Mouse (Mus musculus) liver, embryonic 15.5 days (tissue): ENCODE data around the gene Tcirg1. TPM values are rescaled to one million over a fixed set of nuclear protein-coding genes. Genes with fewer than 3 reads are reported as not detected.

ENCODE experiments used
- ATAC-seq: fragments of 200-750 bp; cut with Nextera tagmentation; 2 replicates; pipeline ENCODE4 v1.8.0; 2017; ENCODE audit warnings: moderate number of reproducible peaks, mild to moderate bottlenecking, moderate library complexity; ENCODE audit not compliant: insufficient read depth
- H3K27ac ChIP-seq: fragments of 300-500 bp; sonication (generic); replicated peaks from 2 replicates; pipeline ENCODE4 v1.5.1; 2015; ENCODE audit warnings: mild to moderate bottlenecking, inconsistent platforms
- H3K27me3 ChIP-seq: fragments of 300-500 bp; sonication (generic); 2 replicates; pipeline ENCODE4 v1.6.1; 2015; ENCODE audit warnings: mild to moderate bottlenecking, inconsistent platforms
- H3K36me3 ChIP-seq: fragments of 300-500 bp; sonication (generic); replicated peaks from 2 replicates; pipeline ENCODE4 v1.6.1; 2015; ENCODE audit warnings: moderate library complexity, mild to moderate bottlenecking, inconsistent platforms
- H3K4me1 ChIP-seq: fragments of 300-500 bp; sonication (generic); replicated peaks from 2 replicates; pipeline ENCODE4 v1.6.1; 2015; ENCODE audit warnings: inconsistent platforms
- H3K4me2 ChIP-seq: fragments of 300-500 bp; sonication (generic); 2 replicates; pipeline ENCODE4 v1.6.1; 2015; ENCODE audit warnings: moderate library complexity, mild to moderate bottlenecking, inconsistent platforms
- H3K4me3 ChIP-seq: fragments of 300-500 bp; sonication (generic); replicated peaks from 2 replicates; pipeline ENCODE4 v1.5.1; 2015; ENCODE audit warnings: mild to moderate bottlenecking, inconsistent platforms
- H3K9ac ChIP-seq: fragments of 300-500 bp; sonication (generic); 2 replicates; pipeline ENCODE4 v1.6.1; 2015; ENCODE audit warnings: moderate library complexity, mild to moderate bottlenecking, inconsistent platforms
- H3K9me3 ChIP-seq: fragments of 300-500 bp; sonication (generic); replicated peaks from 2 replicates; pipeline ENCODE4 v1.6.1; 2016; ENCODE audit warnings: inconsistent platforms
- WGBS: fragments of 180-500 bp; shearing (Covaris S2); methylation state at CpG from one replicate; pipeline ENCODE4 v1.1.7; 2015; ENCODE audit warnings: mixed read lengths; ENCODE audit not compliant: insufficient replicate concordance; 5-methylcytosine and 5-hydroxymethylcytosine counted together
- polyA plus RNA-seq: library from polyadenylated mRNA; unstranded; fragments of >200 nt; fragmentation: Nextera tagmentation; extraction: Ambion mirVana; gene quantifications from 2 replicates; pipeline ENCODE4 v1.2.1, GENCODE M21; 2015

Tcirg1 gene
- polyA plus RNA-seq, 1 experiment from 2014 or later: 29.5 TPM

DNA sequence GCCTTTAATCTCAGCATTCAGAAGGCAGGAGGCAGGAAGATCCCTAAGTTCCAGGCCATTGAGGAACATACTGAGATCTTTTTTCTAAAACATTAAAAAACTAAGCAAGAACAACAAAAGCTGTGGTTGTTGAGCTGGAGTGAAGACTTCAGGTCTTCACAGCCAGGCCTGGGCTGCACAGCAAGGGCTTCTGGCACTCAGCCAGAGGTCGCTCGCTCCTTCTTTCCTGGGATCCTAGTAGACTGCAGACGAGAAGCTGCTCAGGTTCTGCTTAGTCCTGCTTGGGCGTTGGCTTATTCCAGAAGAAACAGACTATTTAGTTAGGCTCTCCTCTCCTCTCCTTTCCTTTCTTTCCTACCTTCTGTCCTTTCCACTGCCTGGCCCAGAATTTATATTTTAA is 34.6 kb downstream of the Tcirg1 start:
- 0 out of 2 replicates have a peak, but pooled peaks cover 12% of the 10 kb centered on the region for H3K36me3 ChIP-seq
- H3K4me1 ChIP-seq: no peaks in the 10 kb centered on the region
- no peak overlapping the region for H3K4me3 ChIP-seq
- H3K9me3 ChIP-seq: no peaks in the 10 kb centered on the region
- no peak overlapping the region for H3K4me2 ChIP-seq
- no peak overlapping the region for H3K9ac ChIP-seq
- 64% methylated on average over 4 of the region's 4 CpGs for WGBS
- no peak overlapping the region for H3K27ac ChIP-seq
- ATAC-seq: no peak
- H3K27me3 ChIP-seq: no peaks in the 10 kb centered on the region

DNA sequence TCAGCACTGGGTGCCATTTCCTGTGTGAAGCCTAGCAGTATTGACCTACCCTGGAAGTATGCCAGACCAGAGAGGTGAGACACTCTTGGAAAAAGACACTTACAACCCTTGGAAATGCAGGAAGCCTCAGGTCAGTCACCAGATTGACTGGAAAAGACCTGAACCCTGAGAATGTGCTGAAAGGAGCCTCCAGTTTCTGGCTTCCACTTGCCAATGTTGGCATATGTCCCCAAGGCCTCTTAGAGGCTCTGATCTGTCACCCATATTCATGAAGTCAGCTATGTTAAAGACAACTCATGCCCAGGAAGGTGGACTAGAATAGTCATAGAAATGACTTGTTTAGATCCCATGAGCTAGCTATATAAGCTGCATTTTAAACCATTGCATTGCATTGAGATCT is 35.5 kb downstream of the Tcirg1 start:
- no peak for ATAC-seq
- Histone ChIP-seq H3K9ac (no peak overlapping the region), H3K4me2 (no peak overlapping the region), H3K27ac (no peak overlapping the region), H3K4me3 (no peak overlapping the region), H3K9me3 (no peaks in the 10 kb centered on the region), H3K4me1 (no peaks in the 10 kb centered on the region), H3K27me3 (no peaks in the 10 kb centered on the region), H3K36me3 (peaks cover 3% of the 10 kb centered on the region; the same call in 1 of the 2 replicates)

DNA sequence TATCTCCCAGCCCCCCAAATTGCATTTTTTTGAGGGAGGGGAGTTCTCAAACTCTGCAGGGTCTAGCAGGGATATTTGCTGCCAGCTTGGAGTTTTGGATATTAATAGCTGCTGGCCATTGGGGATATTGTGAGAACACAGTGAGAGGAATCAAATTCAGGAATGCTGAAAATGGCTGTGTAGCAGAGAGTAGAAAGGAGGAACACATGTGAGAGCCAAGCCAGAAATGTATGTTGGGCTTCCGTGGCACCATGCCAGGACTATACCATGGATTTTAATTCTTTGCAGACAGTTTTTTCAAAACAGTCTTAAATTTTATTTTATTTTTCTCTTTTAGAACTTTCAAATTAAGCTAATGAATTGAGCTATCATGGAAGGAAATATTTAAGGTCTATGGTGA is 38.6 kb downstream of the Tcirg1 start:
- no peak for ATAC-seq

DNA sequence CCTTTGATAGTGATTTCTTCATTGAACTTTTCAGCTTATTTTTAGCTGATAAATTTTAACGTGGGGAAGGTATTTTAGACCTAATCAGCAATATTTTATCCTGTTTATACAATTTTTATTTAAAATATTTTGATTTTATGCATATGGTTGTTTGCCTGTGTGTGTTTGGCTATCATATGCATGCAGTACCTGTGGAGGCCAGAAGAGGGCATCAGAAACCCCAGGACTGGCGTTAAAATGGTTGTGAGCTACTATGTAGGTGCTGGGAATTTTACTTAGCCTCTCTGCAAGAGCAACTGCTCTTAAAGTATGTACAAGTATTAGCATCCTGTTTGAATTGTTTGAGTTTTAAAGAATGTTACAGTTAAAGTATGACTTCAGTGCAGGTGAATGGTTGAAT is 42.0 kb downstream of the Tcirg1 start:
- Histone ChIP-seq H3K4me3 (no peak overlapping the region), H3K9ac (no peak overlapping the region), H3K4me1 (peaks cover 8% of the 10 kb centered on the region), H3K36me3 (peaks cover 15% of the 10 kb centered on the region), H3K27me3 (no peaks in the 10 kb centered on the region), H3K27ac (no peak overlapping the region), H3K9me3 (no peaks in the 10 kb centered on the region), H3K4me2 (no peak overlapping the region)
- 60% methylated on average over 2 of the region's 2 CpGs for WGBS
- no peak for ATAC-seq

More for the DNA sequence above, 38.6 kb downstream of the Tcirg1 start:
- Histone ChIP-seq H3K9ac (no peak overlapping the region), H3K4me1 (no peaks in the 10 kb centered on the region), H3K27me3 (no peaks in the 10 kb centered on the region), H3K4me3 (no peak overlapping the region), H3K36me3 (peaks cover 15% of the 10 kb centered on the region), H3K27ac (no peak overlapping the region), H3K4me2 (no peak overlapping the region), H3K9me3 (no peaks in the 10 kb centered on the region)
- WGBS: 63% methylated on average over 1 of the region's 1 CpGs

DNA sequence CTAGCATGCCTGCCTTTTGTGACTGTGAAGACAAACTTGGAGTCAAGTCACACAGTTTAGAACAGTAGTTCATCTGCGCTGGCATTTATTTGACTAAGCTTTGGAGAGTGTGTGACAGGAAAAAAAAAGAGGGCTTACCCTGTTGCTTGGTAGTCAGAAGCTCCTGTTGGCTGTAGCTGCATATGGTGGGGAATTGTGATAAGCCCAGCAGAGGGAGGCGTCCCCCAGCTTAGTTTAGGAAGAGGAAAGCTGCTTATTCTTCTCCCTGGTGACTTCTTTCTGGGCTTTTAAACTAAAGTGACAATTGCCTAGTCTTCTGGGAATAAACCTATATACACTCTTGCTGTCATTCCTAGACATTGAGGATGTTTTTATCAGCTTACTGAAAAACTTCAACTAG is 44.2 kb downstream of the Tcirg1 start:
- Histone ChIP-seq H3K4me1 (peaks cover 12% of the 10 kb centered on the region), H3K27ac (no peak overlapping the region), H3K36me3 (peaks cover 15% of the 10 kb centered on the region), H3K4me3 (no peak overlapping the region), H3K9ac (no peak overlapping the region), H3K9me3 (no peaks in the 10 kb centered on the region), H3K27me3 (no peaks in the 10 kb centered on the region), H3K4me2 (no peak overlapping the region)
- 30% methylated on average over 2 of the region's 2 CpGs for WGBS
- ATAC-seq: no peak

DNA sequence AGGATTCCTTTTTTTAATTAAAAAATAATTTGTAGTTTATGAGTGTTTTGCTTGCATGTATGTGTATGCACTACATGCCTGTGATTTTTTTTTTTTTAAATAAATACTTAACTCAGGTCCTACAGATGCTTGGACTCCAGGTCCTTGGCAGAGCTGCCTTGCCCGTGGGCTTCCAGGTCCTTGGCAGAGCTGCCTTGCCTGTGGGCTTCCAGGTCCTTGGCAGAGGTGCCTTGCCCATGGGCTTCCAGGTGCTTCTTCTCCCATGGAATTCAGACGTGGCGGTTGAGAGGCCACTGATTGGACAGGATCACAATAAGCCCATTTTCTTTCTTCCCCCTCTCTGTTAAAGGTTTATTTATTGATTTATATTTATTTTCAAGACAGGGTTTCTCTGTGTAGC is 49.7 kb downstream of the Tcirg1 start:
- Histone ChIP-seq H3K4me2 (no peak overlapping the region), H3K4me1 (peaks cover 33% of the 10 kb centered on the region), H3K27ac (no peak overlapping the region), H3K36me3 (no peaks in the 10 kb centered on the region; the same call in 1 of the 2 replicates), H3K9me3 (no peaks in the 10 kb centered on the region), H3K9ac (no peak overlapping the region), H3K4me3 (no peak overlapping the region), H3K27me3 (no peaks in the 10 kb centered on the region)
- no peak for ATAC-seq
- 71% methylated on average over 3 of the region's 3 CpGs for WGBS

DNA sequence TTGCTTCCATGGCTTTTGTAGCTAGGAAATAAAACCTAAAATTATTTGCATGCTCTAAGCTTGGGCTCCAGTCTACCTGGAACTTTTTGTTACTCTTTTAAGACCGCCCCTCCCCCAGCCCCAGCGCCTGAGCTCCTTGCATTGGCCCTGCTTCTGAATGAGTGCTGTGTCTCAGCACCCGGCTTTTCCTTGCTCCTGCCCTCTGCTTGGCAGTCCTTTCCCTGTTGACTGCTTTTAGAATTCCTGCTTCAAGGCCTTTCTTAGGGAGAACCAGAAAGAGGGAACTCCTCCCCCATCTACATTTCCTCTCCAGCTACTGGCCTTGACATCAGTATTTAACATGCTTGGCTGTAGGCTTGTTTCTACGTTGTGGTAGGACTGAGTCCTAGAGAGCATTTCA is 51.3 kb downstream of the Tcirg1 start:
- WGBS: 33% methylated on average over 4 of the region's 4 CpGs
- Histone ChIP-seq H3K4me3 (no peak overlapping the region), H3K9ac (no peak overlapping the region), H3K36me3 (no peaks in the 10 kb centered on the region; the same call in 1 of the 2 replicates), H3K27ac (no peak overlapping the region), H3K9me3 (no peaks in the 10 kb centered on the region), H3K4me2 (peak overlapping the region; percentile 33), H3K27me3 (no peaks in the 10 kb centered on the region), H3K4me1 (peaks cover 47% of the 10 kb centered on the region)
- no peak for ATAC-seq

DNA sequence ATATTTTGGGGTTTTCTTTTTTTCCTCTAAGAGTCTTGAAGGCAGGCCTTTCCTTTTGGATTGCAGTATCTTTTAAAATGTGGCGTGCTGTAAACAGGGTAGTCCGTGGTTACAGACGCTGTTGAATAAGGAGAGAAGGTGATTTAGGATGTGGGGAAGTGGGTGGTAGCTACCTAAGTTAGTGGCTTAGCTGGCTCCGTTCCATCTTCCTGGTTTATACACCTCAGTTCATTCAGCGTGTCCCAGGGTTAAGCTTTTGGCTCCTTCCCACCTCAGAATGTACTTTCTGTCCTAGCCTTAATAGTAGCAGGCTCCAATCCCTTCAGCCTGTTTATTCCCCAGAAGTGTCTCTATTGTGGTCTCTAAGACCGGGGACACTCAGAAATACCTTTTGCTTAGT is 51.8 kb downstream of the Tcirg1 start:
- ATAC-seq: no peak
- Histone ChIP-seq H3K9ac (no peak overlapping the region), H3K4me1 (peaks cover 52% of the 10 kb centered on the region), H3K9me3 (no peaks in the 10 kb centered on the region), H3K4me3 (no peak overlapping the region), H3K4me2 (peak overlapping the region; percentile 33; the same call in 1 of the 2 replicates), H3K27me3 (no peaks in the 10 kb centered on the region), H3K36me3 (no peaks in the 10 kb centered on the region), H3K27ac (no peak overlapping the region)
- 48% methylated on average over 6 of the region's 6 CpGs for WGBS

DNA sequence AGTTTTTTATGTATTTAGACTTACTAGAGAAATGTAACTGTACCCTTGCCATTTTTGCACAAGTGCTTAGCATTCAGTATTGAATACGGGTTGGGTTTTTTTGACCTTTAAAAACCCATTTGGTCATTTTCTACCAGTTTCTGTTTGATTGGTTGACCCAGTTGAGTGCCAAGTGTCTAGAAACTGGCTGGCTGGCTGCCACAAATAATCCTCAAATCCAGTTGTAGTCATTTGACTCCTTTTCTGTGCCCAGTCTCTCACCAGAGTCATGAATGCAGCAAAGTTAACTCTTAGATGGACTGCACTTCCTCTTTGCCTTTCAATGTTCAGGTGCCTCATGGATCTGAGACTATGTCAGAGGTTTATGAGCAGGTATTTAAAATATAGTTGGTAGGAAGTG is 53.0 kb downstream of the Tcirg1 start:
- Histone ChIP-seq H3K27me3 (no peaks in the 10 kb centered on the region), H3K27ac (no peak overlapping the region), H3K9me3 (no peaks in the 10 kb centered on the region), H3K9ac (no peak overlapping the region), H3K4me3 (no peak overlapping the region), H3K4me2 (peak overlapping the region; percentile 99; the same call in 1 of the 2 replicates), H3K4me1 (peaks cover 56% of the 10 kb centered on the region), H3K36me3 (no peaks in the 10 kb centered on the region)
- 81% methylated on average over 1 of the region's 1 CpGs for WGBS
- no peak for ATAC-seq

DNA sequence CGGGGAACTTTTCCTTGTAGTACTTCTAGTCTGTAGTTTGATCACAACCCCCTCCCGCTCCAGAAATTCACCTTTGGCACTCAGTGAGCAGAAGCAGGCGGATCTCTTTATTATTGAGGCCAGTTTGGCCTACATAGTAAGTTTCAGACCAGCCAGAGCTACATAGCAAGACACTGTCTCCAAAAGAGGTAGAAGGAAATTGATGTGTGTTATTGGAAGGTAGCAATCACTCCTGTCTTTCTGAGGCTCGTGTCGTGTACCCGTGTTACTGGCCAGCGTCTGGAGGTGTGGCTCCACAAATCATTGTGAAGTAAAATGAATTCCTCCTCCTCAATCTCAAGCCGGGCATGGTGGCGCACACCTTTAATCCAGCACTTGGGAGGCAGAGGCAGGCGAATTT is 53.8 kb downstream of the Tcirg1 start:
- no peaks in the 10 kb centered on the region for H3K27me3 ChIP-seq
- H3K4me1 ChIP-seq: peaks cover 56% of the 10 kb centered on the region
- no peak overlapping the region for H3K27ac ChIP-seq
- peak overlapping the region; percentile 77 for H3K4me3 ChIP-seq
- ATAC-seq: no peak
- no peaks in the 10 kb centered on the region for H3K9me3 ChIP-seq
- H3K4me2 ChIP-seq: peak overlapping the region; percentile 99
- H3K9ac ChIP-seq: no peak overlapping the region
- H3K36me3 ChIP-seq: no peaks in the 10 kb centered on the region
- WGBS: 74% methylated on average over 10 of the region's 10 CpGs

DNA sequence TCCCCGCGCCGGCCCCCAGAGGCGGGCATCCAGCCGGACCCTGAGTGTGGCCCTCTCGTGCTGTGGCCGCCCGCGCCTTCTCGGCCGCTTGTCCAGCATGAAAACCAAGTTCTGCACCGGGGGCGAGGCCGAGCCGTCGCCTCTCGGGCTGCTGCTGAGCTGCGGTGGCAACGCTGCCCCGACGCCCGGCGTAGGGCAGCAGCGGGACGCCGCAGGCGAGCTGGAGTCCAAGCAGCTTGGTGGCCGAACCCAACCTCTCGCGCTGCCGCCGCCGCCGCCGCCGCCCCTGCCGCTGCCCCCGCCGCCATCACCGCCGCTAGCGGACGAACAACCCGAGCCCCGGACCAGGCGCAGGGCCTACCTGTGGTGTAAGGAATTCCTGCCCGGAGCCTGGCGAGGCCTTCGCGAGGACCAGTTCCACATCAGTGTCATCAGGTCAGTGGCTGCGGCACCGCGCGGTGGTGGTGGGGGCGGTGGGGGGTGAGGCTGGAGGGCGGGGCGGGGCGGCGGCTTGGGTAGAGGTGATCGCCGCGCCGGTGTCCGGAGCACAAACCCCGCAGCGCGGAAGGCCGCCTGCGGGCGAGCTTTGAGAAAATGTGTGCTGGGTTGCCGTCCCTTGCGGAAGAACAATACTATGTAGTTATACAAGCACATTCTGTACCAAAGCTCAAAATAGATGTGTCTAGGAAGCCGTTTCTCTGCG is 54.8 kb downstream of the Tcirg1 start:
- Histone ChIP-seq H3K27me3 (no peaks in the 10 kb centered on the region), H3K36me3 (no peaks in the 10 kb centered on the region), H3K4me2 (peak overlapping the region; percentile 99), H3K9me3 (no peaks in the 10 kb centered on the region), H3K4me1 (peaks cover 52% of the 10 kb centered on the region), H3K4me3 (peak overlapping the region; percentile 77), H3K27ac (peak overlapping the region; percentile 91), H3K9ac (peak overlapping the region; percentile 75)
- ATAC-seq: peak; percentile 43
- WGBS: under 1% methylated on average over 74 of the region's 74 CpGs

DNA sequence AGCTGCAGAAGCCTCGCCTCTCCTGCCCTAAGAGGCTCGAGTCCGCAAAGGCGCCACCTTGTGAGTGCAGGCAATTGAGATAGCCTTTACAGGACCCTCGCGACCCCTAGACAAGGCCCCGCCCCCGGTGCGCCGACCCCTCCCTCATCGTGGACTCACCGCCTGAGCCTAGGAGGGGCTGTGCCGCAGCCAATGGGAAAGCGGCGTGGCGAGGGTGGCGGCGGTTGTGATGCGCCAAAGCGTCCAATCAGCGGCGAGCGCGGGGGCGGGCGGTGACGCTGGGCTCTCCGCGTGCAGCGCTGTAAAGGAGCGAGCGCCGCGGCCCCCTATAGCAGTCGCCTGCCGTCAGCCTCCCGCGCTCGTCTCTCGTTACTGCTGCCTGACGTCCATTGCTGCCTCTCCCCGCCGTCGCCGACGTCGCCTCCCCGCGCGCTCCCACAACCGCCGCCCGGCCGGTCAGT is 55.4 kb downstream of the Tcirg1 start, which contains the start of gene Chka:
Chka (plus strand) TSS at position 272 of the 461 bp plus-strand sequence.
- peak within 1 kb of the TSS; percentile 91 for H3K27ac ChIP-seq
- H3K27me3 ChIP-seq: no peaks in the 10 kb centered on the region
- H3K9me3 ChIP-seq: no peaks in the 10 kb centered on the region
- H3K36me3 ChIP-seq: no peaks in the 10 kb centered on the region
- peaks cover 52% of the 10 kb centered on the region for H3K4me1 ChIP-seq
- H3K9ac ChIP-seq: peak within 1 kb of the TSS; percentile 75
- peak; percentile 95 for ATAC-seq
- H3K4me3 ChIP-seq: peak within 1 kb of the TSS; percentile 77
- under 1% methylated on average over 54 of the region's 54 CpGs for WGBS
- H3K4me2 ChIP-seq: peak within 1 kb of the TSS; percentile 99
